Mouse (Mus musculus): Measurements from ENCODE around the gene Ninl. TPM values are rescaled to one million over a fixed set of nuclear protein-coding genes. Genes with fewer than 3 reads are reported as not detected.

Gene Ninl
- polyA plus RNA-seq (2015; fragmentation: Nextera tagmentation; extraction: Ambion mirVana): 8.6 and 9.8 TPM in 2 replicates

- H3K9ac ChIP-seq: peak within 1 kb of the TSS; percentile 99
- H3K27ac ChIP-seq: peak within 1 kb of the TSS; percentile 81
- peaks cover 13% of the 10 kb centered on the region for H3K4me1 ChIP-seq
- H3K4me3 ChIP-seq: peak within 1 kb of the TSS; percentile 93
- H3K4me2 ChIP-seq (replicated peaks): peak within 1 kb of the TSS; percentile 76
- ATAC-seq (ENCODE audit: low FRiP score, low read depth): peak; percentile 98
- H3K27me3 ChIP-seq: no peaks in the 10 kb centered on the region
- 2% methylated on average over 33 of the region's 34 CpGs for WGBS
- peaks cover 4% of the 10 kb centered on the region; the same call in 1 of the 2 replicates for H3K36me3 ChIP-seq
- H3K9me3 ChIP-seq: no peaks in the 10 kb centered on the region
Observed at GRCm38 (mm10) chr2:151039232-151039695, at the start of gene Ninl, which contains the start of gene Nanp. TSS of gene Ninl (minus strand) at chr2:151039382. TSS of gene Nanp (minus strand) at chr2:151039398.

- no peak overlapping the region for H3K4me2 ChIP-seq (replicated peaks)
- no peak overlapping the region for H3K9ac ChIP-seq
- no peaks in the 10 kb centered on the region for H3K27me3 ChIP-seq
- 0 out of 2 replicates have a peak, but pooled peaks cover 3% of the 10 kb centered on the region for H3K9me3 ChIP-seq
- H3K4me3 ChIP-seq: no peak overlapping the region
- H3K36me3 ChIP-seq: no peaks in the 10 kb centered on the region
- no peak overlapping the region for H3K27ac ChIP-seq
- 65% methylated on average over 1 of the region's 1 CpGs for WGBS
- ATAC-seq (ENCODE audit: low FRiP score, low read depth): no peak
- no peaks in the 10 kb centered on the region for H3K4me1 ChIP-seq
Observed at GRCm38 (mm10) chr2:151056637-151057036, 17.5 kb upstream of the Ninl start.

- no peak for ATAC-seq (ENCODE audit: low FRiP score, low read depth)
- no peak overlapping the region for H3K4me3 ChIP-seq
- 84% methylated on average over 1 of the region's 1 CpGs for WGBS
Observed at GRCm38 (mm10) chr2:151040411-151040810, 1.2 kb upstream of the Ninl start.

GRCm38 (mm10) chr2:151039726-151040125, 544 bp upstream of the Ninl start:
- ATAC-seq (ENCODE audit: low FRiP score, low read depth): no peak
- peak overlapping the region; percentile 99 for H3K9ac ChIP-seq
- WGBS: 50% methylated on average over 8 of the region's 8 CpGs

More at GRCm38 (mm10) chr2:151040411-151040810, 1.2 kb upstream of the Ninl start:
- Histone ChIP-seq H3K27ac (no peak overlapping the region), H3K27me3 (no peaks in the 10 kb centered on the region), H3K9me3 (no peaks in the 10 kb centered on the region), H3K4me2 (replicated peaks) (no peak overlapping the region), H3K9ac (no peak overlapping the region), H3K36me3 (no peaks in the 10 kb centered on the region), H3K4me1 (peaks cover 13% of the 10 kb centered on the region)

GRCm38 (mm10) chr2:151038811-151039222, 365 bp downstream of the Ninl start:
- no peaks in the 10 kb centered on the region for H3K27me3 ChIP-seq
- H3K4me3 ChIP-seq: peak overlapping the region; percentile 93
- peak overlapping the region; percentile 76 for H3K4me2 ChIP-seq (replicated peaks)
- H3K9ac ChIP-seq: peak overlapping the region; percentile 99
- H3K4me1 ChIP-seq: peaks cover 13% of the 10 kb centered on the region
- no peak for ATAC-seq (ENCODE audit: low FRiP score, low read depth)
- H3K9me3 ChIP-seq: no peaks in the 10 kb centered on the region
- WGBS: under 1% methylated on average over 30 of the region's 30 CpGs
- peaks cover 6% of the 10 kb centered on the region; the same call in 1 of the 2 replicates for H3K36me3 ChIP-seq
- peak overlapping the region; percentile 81 for H3K27ac ChIP-seq

More at GRCm38 (mm10) chr2:151039726-151040125, 544 bp upstream of the Ninl start:
- no peaks in the 10 kb centered on the region for H3K27me3 ChIP-seq
- H3K4me3 ChIP-seq: peak overlapping the region; percentile 93
- peak overlapping the region; percentile 55; the same call in 1 of the 2 replicates for H3K27ac ChIP-seq
- H3K9me3 ChIP-seq: no peaks in the 10 kb centered on the region
- H3K4me2 ChIP-seq (replicated peaks): peak overlapping the region; percentile 76
- H3K4me1 ChIP-seq: peaks cover 13% of the 10 kb centered on the region
- H3K36me3 ChIP-seq: no peaks in the 10 kb centered on the region; the same call in 1 of the 2 replicates

- H3K9ac ChIP-seq: peak overlapping the region; percentile 99
- 60% methylated on average over 18 of the region's 18 CpGs for WGBS
- H3K9me3 ChIP-seq: no peaks in the 10 kb centered on the region
- no peak overlapping the region for H3K27ac ChIP-seq
- peaks cover 13% of the 10 kb centered on the region for H3K4me1 ChIP-seq
- H3K27me3 ChIP-seq: no peaks in the 10 kb centered on the region
- H3K36me3 ChIP-seq: peaks cover 9% of the 10 kb centered on the region; the same call in 1 of the 2 replicates
- peak overlapping the region; percentile 93 for H3K4me3 ChIP-seq
- peak overlapping the region; percentile 76 for H3K4me2 ChIP-seq (replicated peaks)
- no peak for ATAC-seq (ENCODE audit: low FRiP score, low read depth)
Observed at GRCm38 (mm10) chr2:151037876-151038552, 1.2 kb downstream of the Ninl start.

GRCm38 (mm10) chr2:151037292-151037691, 1.9 kb downstream of the Ninl start:
- ATAC-seq (ENCODE audit: low FRiP score, low read depth): no peak
- Histone ChIP-seq H3K9ac (peak overlapping the region; percentile 99; the same call in 1 of the 2 replicates), H3K27me3 (no peaks in the 10 kb centered on the region), H3K27ac (no peak overlapping the region), H3K36me3 (peaks cover 13% of the 10 kb centered on the region; the same call in 1 of the 2 replicates), H3K9me3 (no peaks in the 10 kb centered on the region), H3K4me3 (no peak overlapping the region), H3K4me1 (peaks cover 13% of the 10 kb centered on the region), H3K4me2 (replicated peaks) (peak overlapping the region; percentile 76)
- WGBS: 90% methylated on average over 1 of the region's 1 CpGs

- no peak overlapping the region for H3K27ac ChIP-seq
- ATAC-seq (ENCODE audit: low FRiP score, low read depth): no peak
- H3K9ac ChIP-seq: no peak overlapping the region
- no peaks in the 10 kb centered on the region for H3K9me3 ChIP-seq
- H3K4me1 ChIP-seq: peaks cover 13% of the 10 kb centered on the region
- no peaks in the 10 kb centered on the region for H3K27me3 ChIP-seq
- 97% methylated on average over 2 of the region's 2 CpGs for WGBS
- H3K4me3 ChIP-seq: no peak overlapping the region
- no peak overlapping the region for H3K4me2 ChIP-seq (replicated peaks)
- H3K36me3 ChIP-seq: peaks cover 13% of the 10 kb centered on the region; the same call in 1 of the 2 replicates
Observed at GRCm38 (mm10) chr2:151036721-151037120, 2.5 kb downstream of the Ninl start.

- Histone ChIP-seq H3K4me1 (peaks cover 10% of the 10 kb centered on the region), H3K9me3 (no peaks in the 10 kb centered on the region), H3K27me3 (no peaks in the 10 kb centered on the region), H3K4me2 (replicated peaks) (no peak overlapping the region), H3K36me3 (peaks cover 14% of the 10 kb centered on the region; the same call in 1 of the 2 replicates), H3K4me3 (no peak overlapping the region), H3K27ac (no peak overlapping the region), H3K9ac (no peak overlapping the region)
- ATAC-seq (ENCODE audit: low FRiP score, low read depth): no peak
- 93% methylated on average over 3 of the region's 3 CpGs for WGBS
Observed at GRCm38 (mm10) chr2:151034435-151034834, 4.7 kb downstream of the Ninl start.

- H3K4me3 ChIP-seq: no peak overlapping the region
- H3K36me3 ChIP-seq: peaks cover 19% of the 10 kb centered on the region
- WGBS: 86% methylated on average over 10 of the region's 10 CpGs
- H3K9me3 ChIP-seq: no peaks in the 10 kb centered on the region
- no peaks in the 10 kb centered on the region for H3K4me1 ChIP-seq
- H3K4me2 ChIP-seq (replicated peaks): no peak overlapping the region
- H3K9ac ChIP-seq: no peak overlapping the region
- no peak for ATAC-seq (ENCODE audit: low FRiP score, low read depth)
- H3K27me3 ChIP-seq: no peaks in the 10 kb centered on the region
- no peak overlapping the region for H3K27ac ChIP-seq
Observed at GRCm38 (mm10) chr2:151021158-151021557, 18.0 kb downstream of the Ninl start.

- Histone ChIP-seq H3K9ac (no peak overlapping the region), H3K36me3 (no peaks in the 10 kb centered on the region), H3K27me3 (no peaks in the 10 kb centered on the region), H3K4me3 (no peak overlapping the region), H3K4me2 (replicated peaks) (no peak overlapping the region), H3K27ac (no peak overlapping the region), H3K9me3 (no peaks in the 10 kb centered on the region), H3K4me1 (no peaks in the 10 kb centered on the region)
- 72% methylated on average over 2 of the region's 2 CpGs for WGBS
- no peak for ATAC-seq (ENCODE audit: low FRiP score, low read depth)
Observed at GRCm38 (mm10) chr2:151015316-151015715, 23.9 kb downstream of the Ninl start.

- Histone ChIP-seq H3K4me2 (replicated peaks) (no peak overlapping the region), H3K27me3 (no peaks in the 10 kb centered on the region), H3K9ac (no peak overlapping the region), H3K4me3 (no peak overlapping the region), H3K9me3 (no peaks in the 10 kb centered on the region), H3K27ac (no peak overlapping the region), H3K36me3 (no peaks in the 10 kb centered on the region), H3K4me1 (peaks cover 20% of the 10 kb centered on the region; the same call in 1 of the 2 replicates)
- no peak for ATAC-seq (ENCODE audit: low FRiP score, low read depth)
- WGBS: 80% methylated on average over 1 of the region's 1 CpGs
Observed at GRCm38 (mm10) chr2:151011273-151011672, 27.9 kb downstream of the Ninl start.

Data from limb, embryonic 13.5 days (tissue).